Mouse (Mus musculus) cerebellum, postnatal 36 days (tissue): ENCODE measurements at regions not wholly inside any gene's neighbourhood (a gene's known extent, or its start where the extent isn't known, plus 50 kb on each side); places are given as distances from the start of the nearest gene placed in this dataset.

Experiments used
- DNase-seq, 2 experiments: peaks; one replicate each; pipeline ENCODE4 v3.0.0; 2021 to 2022; ENCODE audit warnings: mixed read lengths in 2 of 2

GRCm38 (mm10) chr13:112188313-112188712 is 99.9 kb upstream of the Ankrd55 start:
- DNase-seq, result peak; percentile 44 to 51

GRCm38 (mm10) chr13:112188741-112189476 is 99.3 kb upstream of the Ankrd55 start:
- no peak for DNase-seq

GRCm38 (mm10) chr13:112189605-112190004 is 98.6 kb upstream of the Ankrd55 start:
- DNase-seq, result no peak

- DNase-seq, result no peak
Observed at GRCm38 (mm10) chr13:112192192-112192905, 95.9 kb upstream of the Ankrd55 start.

GRCm38 (mm10) chr13:112193676-112194075 is 94.6 kb upstream of the Ankrd55 start:
- DNase-seq, result no peak

GRCm38 (mm10) chr13:112194991-112195390 is 93.3 kb upstream of the Ankrd55 start:
- DNase-seq, result no peak

- DNase-seq, result peak in 1 of 2 experiments; percentile 20
Observed at GRCm38 (mm10) chr13:112196789-112197188, 91.5 kb upstream of the Ankrd55 start.

- no peak for DNase-seq
Observed at GRCm38 (mm10) chr13:112203721-112204120, 84.5 kb upstream of the Ankrd55 start.

- DNase-seq, result no peak
Observed at GRCm38 (mm10) chr13:112204204-112204603, 84.0 kb upstream of the Ankrd55 start.

- DNase-seq, result no peak
Observed at GRCm38 (mm10) chr13:112204813-112205212, 83.4 kb upstream of the Ankrd55 start.

- no peak for DNase-seq
Observed at GRCm38 (mm10) chr13:112207617-112208235, 80.5 kb upstream of the Ankrd55 start.

- DNase-seq, result no peak
Observed at GRCm38 (mm10) chr13:112211841-112212240, 76.4 kb upstream of the Ankrd55 start.

GRCm38 (mm10) chr13:112212391-112212790 is 75.9 kb upstream of the Ankrd55 start:
- no peak for DNase-seq

GRCm38 (mm10) chr13:112213652-112214081 is 74.6 kb upstream of the Ankrd55 start:
- DNase-seq, result peak; percentile 27 to 33

- DNase-seq, result no peak
Observed at GRCm38 (mm10) chr13:112216084-112216483, 72.2 kb upstream of the Ankrd55 start.

- no peak for DNase-seq
Observed at GRCm38 (mm10) chr13:112218389-112218788, 69.9 kb upstream of the Ankrd55 start.

- no peak for DNase-seq
Observed at GRCm38 (mm10) chr13:112220184-112220583, 68.1 kb upstream of the Ankrd55 start.

GRCm38 (mm10) chr13:112223616-112224015 is 64.6 kb upstream of the Ankrd55 start:
- DNase-seq, result no peak

- no peak for DNase-seq
Observed at GRCm38 (mm10) chr13:112227766-112228165, 60.5 kb upstream of the Ankrd55 start.

GRCm38 (mm10) chr13:112228846-112229245 is 59.4 kb upstream of the Ankrd55 start:
- no peak for DNase-seq

- no peak for DNase-seq
Observed at GRCm38 (mm10) chr13:112230176-112230575, 58.1 kb upstream of the Ankrd55 start.

- DNase-seq, result no peak
Observed at GRCm38 (mm10) chr13:112234695-112235094, 53.6 kb upstream of the Ankrd55 start.

- no peak for DNase-seq
Observed at GRCm38 (mm10) chr13:112236956-112237355, 51.3 kb upstream of the Ankrd55 start.

GRCm38 (mm10) chr13:112237377-112237776 is 50.9 kb upstream of the Ankrd55 start:
- DNase-seq, result no peak
